Mouse (Mus musculus): ENCODE measurements around the gene Plcl1. TPM values are rescaled to one million over a fixed set of nuclear protein-coding genes. Genes with fewer than 3 reads are reported as not detected.

Plcl1 gene
- polyA plus RNA-seq, 1 experiment from 2014 or later: 2.2 TPM

DNA sequence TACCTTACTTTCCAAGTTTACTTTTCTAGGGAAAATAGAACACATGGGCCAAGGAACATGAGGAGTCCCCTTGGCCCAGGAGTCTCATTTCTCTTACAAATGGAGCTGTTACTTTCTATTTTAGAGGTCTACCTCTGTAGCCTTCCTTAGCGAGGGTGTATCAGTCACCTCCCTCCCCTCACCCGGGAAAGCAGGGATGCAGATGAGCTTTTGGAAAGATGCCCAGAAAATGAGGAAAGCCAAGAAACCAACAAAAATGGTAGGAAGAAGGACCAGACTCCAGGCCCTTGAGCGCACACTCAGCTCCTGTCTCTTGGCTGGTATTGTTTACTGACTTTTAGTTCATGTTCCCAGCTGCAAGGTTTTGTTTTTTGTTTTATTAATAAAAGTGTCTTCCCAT is 319.7 kb downstream of the Plcl1 start:
- H3K4me2 ChIP-seq: no peak overlapping the region
- WGBS: 42% methylated on average over 3 of the region's 3 CpGs

DNA sequence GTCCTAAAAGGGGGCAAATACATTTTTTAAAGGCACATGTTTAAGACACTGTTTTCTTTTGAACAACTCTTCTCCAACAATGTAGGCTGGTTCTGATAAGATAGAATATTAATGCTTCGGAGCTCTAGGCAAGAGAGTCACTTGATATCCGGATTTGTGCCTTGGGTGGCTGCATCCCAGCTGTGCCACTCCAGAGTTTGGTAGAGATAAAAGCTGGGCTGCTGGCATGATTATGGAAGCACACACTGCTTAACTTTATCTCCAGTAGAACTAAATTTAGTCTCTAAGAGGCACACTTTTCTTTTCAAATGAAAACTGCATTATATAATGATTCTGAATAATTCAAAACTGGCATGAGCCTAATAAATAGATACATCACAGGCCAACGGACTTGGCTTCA is 323.6 kb downstream of the Plcl1 start:
- Histone ChIP-seq H3K4me3 (no peak overlapping the region), H3K9me3 (no peaks in the 10 kb centered on the region), H3K9ac (no peak overlapping the region), H3K4me2 (no peak overlapping the region), H3K27ac (no peak overlapping the region), H3K27me3 (no peaks in the 10 kb centered on the region), H3K4me1 (no peaks in the 10 kb centered on the region), H3K36me3 (no peaks in the 10 kb centered on the region)
- ATAC-seq (ENCODE audit: borderline replicate concordance, extremely low read depth, low FRiP score, low TSS enrichment): no peak
- WGBS: 77% methylated on average over 3 of the region's 3 CpGs

More for the DNA sequence above, 319.7 kb downstream of the Plcl1 start:
- Histone ChIP-seq H3K9ac (no peak overlapping the region), H3K27ac (no peak overlapping the region), H3K36me3 (no peaks in the 10 kb centered on the region), H3K4me1 (no peaks in the 10 kb centered on the region), H3K4me3 (no peak overlapping the region), H3K27me3 (no peaks in the 10 kb centered on the region), H3K9me3 (no peaks in the 10 kb centered on the region)
- no peak for ATAC-seq (ENCODE audit: borderline replicate concordance, extremely low read depth, low FRiP score, low TSS enrichment)

DNA sequence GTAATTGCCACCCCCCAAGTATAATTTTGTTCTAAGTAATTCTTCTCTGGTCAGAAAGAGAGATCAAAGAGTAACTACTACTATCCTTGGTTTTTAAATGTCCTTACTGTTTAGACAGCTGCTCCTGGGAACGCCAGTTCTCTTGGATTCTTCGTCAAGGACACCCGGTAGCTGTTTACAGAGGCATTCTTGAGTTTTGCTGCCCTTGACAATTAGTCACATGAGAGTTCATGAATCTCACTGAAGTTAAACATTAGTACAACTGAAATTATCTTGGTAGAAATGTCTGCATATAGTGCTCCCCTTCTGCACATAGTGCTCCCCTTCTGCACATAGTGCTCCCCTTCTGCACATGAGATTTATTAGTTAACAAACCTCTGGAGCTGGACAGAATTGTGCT is 327.2 kb downstream of the Plcl1 start:
- no peaks in the 10 kb centered on the region for H3K27me3 ChIP-seq

DNA sequence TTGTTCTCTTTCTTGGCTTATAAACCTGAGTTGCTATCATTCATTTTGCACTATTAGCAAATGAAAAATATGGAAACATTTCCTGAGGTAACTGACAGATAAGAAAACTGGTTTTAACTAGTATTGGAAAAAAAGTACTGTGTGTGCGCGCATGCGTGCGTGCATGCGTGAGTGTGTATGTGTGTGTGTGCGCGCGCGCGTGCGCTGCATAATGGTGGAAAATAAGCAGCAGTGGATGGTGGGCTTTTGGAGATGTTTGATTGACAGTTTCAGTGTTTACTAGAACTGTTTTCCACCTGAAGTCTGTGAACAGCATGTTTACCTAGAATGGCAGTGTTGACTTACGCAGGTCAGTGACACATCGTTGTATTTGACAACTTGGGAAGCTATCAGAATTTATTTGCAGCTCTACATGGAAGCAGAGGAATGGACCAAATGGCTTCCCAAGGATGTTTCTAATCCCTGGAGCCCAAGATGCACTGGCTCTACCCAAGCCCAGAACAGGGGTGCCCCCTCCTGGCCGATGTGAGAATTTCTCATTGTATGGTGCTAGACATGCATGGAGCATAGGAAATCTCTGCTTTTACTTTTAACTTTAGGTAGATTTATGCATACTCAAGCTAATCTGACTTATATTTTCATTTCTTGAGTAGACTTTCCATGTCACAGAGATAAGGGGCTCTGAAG is 330.5 kb downstream of the Plcl1 start:
- Histone ChIP-seq H3K4me3 (no peak overlapping the region), H3K9me3 (no peaks in the 10 kb centered on the region), H3K9ac (no peak overlapping the region), H3K4me2 (no peak overlapping the region), H3K4me1 (no peaks in the 10 kb centered on the region), H3K27me3 (no peaks in the 10 kb centered on the region), H3K27ac (no peak overlapping the region), H3K36me3 (no peaks in the 10 kb centered on the region)
- ATAC-seq (ENCODE audit: borderline replicate concordance, extremely low read depth, low FRiP score, low TSS enrichment): peak; percentile 69; the same call in 1 of the 2 replicates
- 83% methylated on average over 14 of the region's 14 CpGs for WGBS

More for the DNA sequence above, 327.2 kb downstream of the Plcl1 start:
- WGBS: 11% methylated on average over 3 of the region's 3 CpGs
- Histone ChIP-seq H3K9ac (no peak overlapping the region), H3K9me3 (no peaks in the 10 kb centered on the region), H3K27ac (no peak overlapping the region), H3K4me2 (no peak overlapping the region), H3K36me3 (no peaks in the 10 kb centered on the region), H3K4me1 (no peaks in the 10 kb centered on the region), H3K4me3 (no peak overlapping the region)
- no peak for ATAC-seq (ENCODE audit: borderline replicate concordance, extremely low read depth, low FRiP score, low TSS enrichment)

DNA sequence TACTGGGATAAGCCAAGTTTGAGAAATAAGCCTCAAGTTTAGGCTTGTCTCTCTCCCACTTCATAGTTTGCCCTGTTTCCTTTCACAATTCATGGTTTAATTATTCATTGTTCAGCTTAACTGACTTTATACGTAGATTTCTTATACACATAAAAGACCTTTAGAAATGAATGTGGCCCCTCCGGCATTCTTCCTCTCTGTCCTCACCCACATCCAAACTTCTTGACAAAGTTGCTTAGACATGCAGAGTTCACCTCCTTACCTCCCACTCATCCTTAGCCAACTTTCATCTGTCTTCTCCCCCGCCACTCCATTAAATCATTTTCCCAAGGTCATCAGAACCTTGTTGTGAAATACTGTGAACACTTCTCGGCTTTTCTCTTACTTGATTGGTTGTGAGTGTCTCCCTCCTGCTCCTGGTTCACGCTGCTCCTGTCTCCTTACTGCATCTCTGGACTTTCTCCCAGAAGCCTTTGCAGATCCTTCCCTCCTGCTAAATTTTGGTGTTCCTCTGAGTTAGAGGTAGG is 331.1 kb downstream of the Plcl1 start:
- H3K9ac ChIP-seq: no peak overlapping the region
- H3K4me3 ChIP-seq: no peak overlapping the region
- H3K27me3 ChIP-seq: no peaks in the 10 kb centered on the region
- no peak for ATAC-seq (ENCODE audit: borderline replicate concordance, extremely low read depth, low FRiP score, low TSS enrichment)
- no peaks in the 10 kb centered on the region for H3K4me1 ChIP-seq
- no peak overlapping the region for H3K4me2 ChIP-seq
- no peaks in the 10 kb centered on the region for H3K36me3 ChIP-seq
- H3K9me3 ChIP-seq: no peaks in the 10 kb centered on the region
- H3K27ac ChIP-seq: no peak overlapping the region
- WGBS: 58% methylated on average over 5 of the region's 5 CpGs

DNA sequence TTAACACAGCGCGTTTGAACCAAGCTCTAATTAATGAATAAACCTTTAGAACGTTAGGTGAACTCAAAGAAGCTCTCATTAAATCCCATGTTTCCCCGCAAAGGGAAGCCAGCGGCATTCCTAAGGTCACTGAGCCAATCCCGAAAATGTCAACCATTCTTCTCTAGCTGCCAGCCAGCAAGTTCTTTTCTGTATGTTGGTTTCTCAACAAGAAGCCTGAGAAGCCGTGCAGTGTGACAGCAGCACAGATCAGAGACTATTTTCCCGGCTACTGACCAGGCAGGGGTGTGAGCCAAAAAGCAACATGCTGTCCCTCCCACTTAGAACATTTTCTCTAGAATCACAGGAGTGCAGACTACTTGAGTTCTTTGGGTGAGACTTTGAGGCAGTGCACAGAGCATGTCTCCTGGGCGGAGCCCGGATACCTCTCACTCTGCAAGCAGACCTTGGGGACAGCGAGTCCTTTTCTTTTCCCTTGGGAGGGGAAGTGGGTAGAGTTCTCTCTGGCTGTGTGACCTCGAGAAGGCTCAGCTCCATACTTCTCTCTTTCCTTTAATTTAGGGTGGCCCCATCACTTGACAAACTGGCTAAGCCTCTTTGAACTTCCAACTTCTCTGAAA is 333.1 kb downstream of the Plcl1 start:
- no peak for ATAC-seq (ENCODE audit: borderline replicate concordance, extremely low read depth, low FRiP score, low TSS enrichment)
- H3K4me3 ChIP-seq: no peak overlapping the region
- no peak overlapping the region for H3K4me2 ChIP-seq
- H3K36me3 ChIP-seq: no peaks in the 10 kb centered on the region
- H3K9me3 ChIP-seq: no peaks in the 10 kb centered on the region
- no peaks in the 10 kb centered on the region for H3K27me3 ChIP-seq
- no peaks in the 10 kb centered on the region for H3K4me1 ChIP-seq
- H3K27ac ChIP-seq: no peak overlapping the region
- 56% methylated on average over 12 of the region's 12 CpGs for WGBS
- H3K9ac ChIP-seq: no peak overlapping the region

DNA sequence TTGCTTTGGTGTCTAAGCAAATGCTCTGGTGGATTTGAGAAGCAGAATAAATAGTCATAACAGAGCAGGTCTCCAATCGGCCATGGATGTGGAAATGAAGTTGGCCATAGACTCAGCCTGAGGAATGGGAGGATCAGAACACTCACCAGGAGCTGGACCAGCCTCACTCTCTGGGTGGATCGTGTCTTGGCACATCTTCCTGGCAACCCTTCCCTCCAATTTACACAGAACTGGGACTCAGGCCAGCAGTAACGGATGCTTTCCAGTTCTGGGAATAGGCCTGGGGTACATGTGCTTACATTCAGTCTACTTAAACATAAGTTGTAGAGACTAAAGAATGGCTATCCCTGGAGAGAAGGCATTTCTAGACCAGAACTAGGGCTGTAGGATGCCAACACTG is 336.2 kb downstream of the Plcl1 start:
- Histone ChIP-seq H3K9ac (no peak overlapping the region), H3K4me1 (no peaks in the 10 kb centered on the region), H3K36me3 (no peaks in the 10 kb centered on the region), H3K4me3 (no peak overlapping the region), H3K27ac (no peak overlapping the region), H3K4me2 (no peak overlapping the region), H3K9me3 (no peaks in the 10 kb centered on the region), H3K27me3 (no peaks in the 10 kb centered on the region)
- ATAC-seq (ENCODE audit: borderline replicate concordance, extremely low read depth, low FRiP score, low TSS enrichment): 0 out of 2 replicates have a peak, but pooled peaks have one; percentile 23
- WGBS: 46% methylated on average over 3 of the region's 3 CpGs

DNA sequence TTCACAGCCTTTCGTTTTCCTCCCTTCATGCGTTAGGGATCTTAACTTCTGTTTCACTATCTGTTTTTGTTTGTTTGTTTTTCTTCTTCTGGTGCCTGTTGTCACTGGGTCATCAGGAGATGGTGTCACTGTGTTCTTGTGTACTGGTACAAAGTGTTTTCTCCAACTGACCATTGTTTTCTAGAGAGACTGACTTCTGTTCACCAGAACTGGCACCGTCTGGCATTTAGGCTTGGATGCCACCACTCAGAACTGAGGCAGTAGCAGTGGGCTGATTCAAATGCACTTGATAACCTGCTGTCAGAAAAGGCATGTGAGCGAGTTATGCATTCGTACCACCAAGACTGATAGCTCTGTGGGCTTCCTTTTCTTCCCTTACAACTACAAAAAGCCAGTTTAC is 342.8 kb downstream of the Plcl1 start:
- no peak overlapping the region for H3K9ac ChIP-seq
- H3K36me3 ChIP-seq: no peaks in the 10 kb centered on the region
- H3K27me3 ChIP-seq: no peaks in the 10 kb centered on the region
- no peak overlapping the region for H3K4me3 ChIP-seq
- H3K27ac ChIP-seq: no peak overlapping the region
- H3K4me2 ChIP-seq: no peak overlapping the region
- H3K4me1 ChIP-seq: no peaks in the 10 kb centered on the region
- no peaks in the 10 kb centered on the region for H3K9me3 ChIP-seq
- no peak for ATAC-seq (ENCODE audit: borderline replicate concordance, extremely low read depth, low FRiP score, low TSS enrichment)
- 67% methylated on average over 5 of the region's 5 CpGs for WGBS

DNA sequence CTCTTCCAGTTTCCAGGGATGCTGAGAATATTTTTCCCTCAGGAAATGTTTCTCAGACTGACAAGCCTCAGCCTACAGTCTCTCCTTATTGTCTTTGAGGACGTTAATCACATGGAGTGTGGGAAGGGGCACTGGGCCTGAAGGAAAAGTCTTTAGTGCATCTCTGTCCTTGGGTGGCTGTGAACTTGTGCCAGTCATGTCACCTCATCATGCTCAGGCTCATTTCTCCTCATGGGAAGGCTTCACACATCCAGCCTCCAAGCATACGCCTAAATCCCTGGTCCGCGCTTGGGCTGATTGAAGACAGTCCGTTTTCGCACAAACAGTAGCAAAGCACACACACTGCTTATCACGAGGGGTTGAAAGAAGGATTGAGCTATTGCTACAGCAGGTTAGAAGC is 344.0 kb downstream of the Plcl1 start:
- no peak for ATAC-seq (ENCODE audit: borderline replicate concordance, extremely low read depth, low FRiP score, low TSS enrichment)
- H3K4me2 ChIP-seq: no peak overlapping the region
- H3K27ac ChIP-seq: no peak overlapping the region
- H3K36me3 ChIP-seq: no peaks in the 10 kb centered on the region
- H3K4me3 ChIP-seq: no peak overlapping the region
- H3K27me3 ChIP-seq: no peaks in the 10 kb centered on the region
- H3K9me3 ChIP-seq: no peaks in the 10 kb centered on the region
- 79% methylated on average over 7 of the region's 7 CpGs for WGBS
- no peak overlapping the region for H3K9ac ChIP-seq
- H3K4me1 ChIP-seq: no peaks in the 10 kb centered on the region

DNA sequence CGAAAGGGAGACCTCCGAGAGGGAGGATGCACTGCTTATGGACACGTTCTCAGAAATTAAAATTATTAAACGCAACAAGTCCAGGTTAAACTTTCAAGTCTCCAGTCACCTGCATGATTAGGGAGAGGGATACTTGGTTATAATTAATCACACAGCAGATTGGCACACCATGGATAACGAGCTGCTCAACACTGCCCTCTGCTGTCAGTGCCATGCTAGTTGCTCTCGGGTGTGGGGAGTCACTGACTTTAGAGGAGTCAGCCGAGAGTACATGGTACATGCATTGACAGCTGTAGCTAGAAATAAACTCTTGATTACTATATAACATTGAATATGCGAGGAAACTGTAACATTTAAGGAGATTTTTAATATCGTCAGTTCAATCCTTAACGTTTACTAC is 350.0 kb downstream of the Plcl1 start:
- 58% methylated on average over 10 of the region's 10 CpGs for WGBS
- ATAC-seq (ENCODE audit: borderline replicate concordance, extremely low read depth, low FRiP score, low TSS enrichment): no peak

DNA sequence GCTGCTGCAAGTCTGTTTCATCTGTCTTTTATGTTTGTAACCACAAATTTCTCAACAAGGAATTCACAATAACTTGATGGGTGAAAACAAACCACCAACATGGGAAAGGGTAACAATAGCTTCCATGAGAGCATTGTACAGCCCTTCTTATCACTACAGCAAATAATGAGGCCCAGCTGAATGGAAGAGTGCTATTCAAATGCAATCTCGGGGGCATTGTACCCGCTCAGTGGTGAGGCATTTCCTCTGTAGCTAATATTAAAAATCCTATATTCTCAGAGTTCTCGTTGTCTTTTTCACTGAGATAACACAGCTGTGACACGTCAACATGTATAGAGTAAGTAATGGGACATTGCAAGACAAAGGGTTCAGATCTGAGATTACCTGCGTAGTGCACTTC is 356.6 kb downstream of the Plcl1 start:
- no peaks in the 10 kb centered on the region for H3K9me3 ChIP-seq
- H3K4me1 ChIP-seq: no peaks in the 10 kb centered on the region
- no peak overlapping the region for H3K9ac ChIP-seq
- ATAC-seq (ENCODE audit: borderline replicate concordance, extremely low read depth, low FRiP score, low TSS enrichment): no peak
- H3K4me3 ChIP-seq: no peak overlapping the region
- no peaks in the 10 kb centered on the region for H3K36me3 ChIP-seq
- no peaks in the 10 kb centered on the region for H3K27me3 ChIP-seq
- H3K27ac ChIP-seq: no peak overlapping the region
- no peak overlapping the region for H3K4me2 ChIP-seq
- 74% methylated on average over 5 of the region's 5 CpGs for WGBS

More for the DNA sequence above, 350.0 kb downstream of the Plcl1 start:
- Histone ChIP-seq H3K9me3 (no peaks in the 10 kb centered on the region), H3K4me1 (no peaks in the 10 kb centered on the region), H3K4me3 (no peak overlapping the region), H3K4me2 (no peak overlapping the region), H3K36me3 (no peaks in the 10 kb centered on the region), H3K27me3 (no peaks in the 10 kb centered on the region), H3K27ac (no peak overlapping the region), H3K9ac (no peak overlapping the region)

DNA sequence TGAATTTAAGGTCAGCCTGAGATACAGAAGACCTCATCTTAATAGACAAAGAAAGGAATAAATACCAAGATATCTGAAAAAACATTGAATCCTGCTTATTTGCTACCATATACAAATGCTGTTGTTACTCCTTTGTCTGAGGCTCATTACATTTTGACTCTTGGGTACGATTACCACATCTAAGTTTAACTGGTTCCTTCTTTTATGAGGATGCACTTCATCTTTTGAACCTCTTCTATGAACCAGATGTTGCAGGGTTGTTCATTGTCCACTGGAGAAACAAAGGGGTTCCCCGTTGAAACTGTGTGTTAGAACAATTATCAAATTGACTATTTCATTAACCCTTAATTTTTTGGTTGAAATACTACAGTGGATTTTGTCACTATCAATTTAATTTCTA is 357.4 kb downstream of the Plcl1 start:
- Histone ChIP-seq H3K9me3 (no peaks in the 10 kb centered on the region), H3K4me3 (no peak overlapping the region), H3K4me1 (no peaks in the 10 kb centered on the region), H3K36me3 (no peaks in the 10 kb centered on the region), H3K27me3 (no peaks in the 10 kb centered on the region), H3K9ac (no peak overlapping the region), H3K4me2 (no peak overlapping the region), H3K27ac (no peak overlapping the region)
- ATAC-seq (ENCODE audit: borderline replicate concordance, extremely low read depth, low FRiP score, low TSS enrichment): no peak
- 77% methylated on average over 2 of the region's 2 CpGs for WGBS

Data from lung, embryonic 15.5 days (tissue).